Comparison of ENCODE assay signal across 20 mouse cellular contexts in the genomic region with DNA sequence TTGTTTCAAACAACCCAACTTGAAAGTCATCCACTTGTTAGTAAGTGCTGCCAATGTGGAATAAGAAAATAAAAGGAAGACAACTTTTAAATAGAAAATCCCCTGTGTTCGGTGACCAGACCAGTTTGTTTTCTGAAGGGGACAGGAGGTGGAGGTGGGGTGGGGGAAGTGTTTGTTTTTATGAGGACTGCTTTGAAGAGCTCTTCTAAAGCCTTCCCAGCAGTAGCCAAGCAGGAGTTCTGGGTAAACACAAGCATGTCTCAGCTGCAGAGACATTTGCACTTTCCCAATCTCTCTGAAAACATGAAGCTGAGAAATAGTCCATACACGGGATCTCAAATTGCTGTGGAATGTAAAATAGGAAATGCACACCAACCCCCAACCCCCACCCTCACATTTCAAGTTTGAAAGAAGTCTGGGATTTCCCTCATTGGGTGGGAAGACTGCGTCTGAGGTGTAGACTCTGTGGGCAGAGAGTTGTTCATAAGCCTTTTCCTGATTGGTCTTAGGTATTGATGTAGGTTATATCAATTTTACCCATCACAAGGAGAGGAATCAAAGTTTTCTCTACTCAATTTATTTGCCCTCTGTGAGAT.
"Had no signal": no experiment of that assay in that cellular context is flagged by ENCODE, and none has a peak within 500 bp of the region (broad histone marks: within the 10 kb centered on the region; RNA-seq: fewer than 3 reads in every experiment).

No protein-coding gene starts in this region.

- H3K27ac ChIP-seq: kidney, embryonic 15.5 days; limb, embryonic 13.5 days; liver, embryonic 13.5 days; macrophage; midbrain, embryonic 12.5 days; midbrain, embryonic 15.5 days; neural tube, embryonic 12.5 days; neural tube, embryonic 15.5 days; stomach, postnatal 0 days had no signal

- H3K27me3 ChIP-seq: kidney, embryonic 15.5 days; limb, embryonic 13.5 days; liver, embryonic 13.5 days; midbrain, embryonic 12.5 days; midbrain, embryonic 15.5 days; neural tube, embryonic 12.5 days; neural tube, embryonic 15.5 days had no signal

- H3K4me3 ChIP-seq: kidney, embryonic 15.5 days; limb, embryonic 13.5 days; liver, embryonic 13.5 days; midbrain, embryonic 12.5 days; midbrain, embryonic 15.5 days; neural tube, embryonic 12.5 days; neural tube, embryonic 15.5 days had no signal

- DNase-seq: kidney, adult 2 months; kidney, postnatal 10 days; kidney, postnatal 36 days; left cerebral cortex, postnatal 4 days; liver, embryonic 13.5 days; right cerebral cortex, adult 18-20 months; right cerebral cortex, postnatal 14 days; right cerebral cortex, postnatal 4 days; thymus, adult 2 months; thymus, postnatal 14 days; thymus, postnatal 4 days had no signal

- ATAC-seq: intestine, postnatal 0 days; midbrain, embryonic 15.5 days had no signal

- H3K9ac ChIP-seq: kidney, embryonic 15.5 days; limb, embryonic 13.5 days; liver, embryonic 13.5 days; midbrain, embryonic 12.5 days; midbrain, embryonic 15.5 days; neural tube, embryonic 12.5 days; neural tube, embryonic 15.5 days had no signal

- H3K36me3 ChIP-seq: kidney, embryonic 15.5 days; limb, embryonic 13.5 days; liver, embryonic 13.5 days; midbrain, embryonic 12.5 days; midbrain, embryonic 15.5 days; neural tube, embryonic 12.5 days; neural tube, embryonic 15.5 days had no signal

- H3K4me2 ChIP-seq: kidney, embryonic 15.5 days; limb, embryonic 13.5 days; liver, embryonic 13.5 days; midbrain, embryonic 12.5 days; midbrain, embryonic 15.5 days; neural tube, embryonic 12.5 days; neural tube, embryonic 15.5 days had no signal

- H3K4me1 ChIP-seq: kidney, embryonic 15.5 days; limb, embryonic 13.5 days; liver, embryonic 13.5 days; midbrain, embryonic 12.5 days; midbrain, embryonic 15.5 days; neural tube, embryonic 12.5 days; neural tube, embryonic 15.5 days had no signal

- H3K9me3 ChIP-seq: kidney, embryonic 15.5 days; limb, embryonic 13.5 days; liver, embryonic 13.5 days; midbrain, embryonic 12.5 days; midbrain, embryonic 15.5 days; neural tube, embryonic 12.5 days; neural tube, embryonic 15.5 days had no signal
